Mouse (Mus musculus) kidney, embryonic 15.5 days (tissue): ENCODE measurements around the gene Myh7b. TPM values are rescaled to one million over a fixed set of nuclear protein-coding genes. Genes with fewer than 3 reads are reported as not detected.
"Not testable (repeated sequence)": the region's sequence is repeated elsewhere in the genome, so short reads cannot be mapped to it uniquely, and the experiment has no call there.

Source experiments
- ATAC-seq: fragments of 200-750 bp; cut with Nextera tagmentation; replicated peaks from 2 replicates; pipeline ENCODE4 v1.8.0; 2017; ENCODE audit warnings: moderate TSS enrichment; ENCODE audit not compliant: low FRiP score
- H3K27ac ChIP-seq: fragments of 300-500 bp; sonication (generic); 2 replicates; pipeline ENCODE4 v1.5.1; 2015; ENCODE audit warnings: mild to moderate bottlenecking, inconsistent platforms
- H3K27me3 ChIP-seq: fragments of 300-500 bp; sonication (generic); 2 replicates; pipeline ENCODE4 v1.6.1; 2015; ENCODE audit warnings: inconsistent platforms
- H3K36me3 ChIP-seq: fragments of 300-500 bp; sonication (generic); 2 replicates; pipeline ENCODE4 v1.6.1; 2015; ENCODE audit warnings: inconsistent platforms
- H3K4me1 ChIP-seq: fragments of 300-500 bp; sonication (generic); 2 replicates; pipeline ENCODE4 v1.6.1; 2015; ENCODE audit warnings: inconsistent platforms
- H3K4me2 ChIP-seq: fragments of 300-500 bp; sonication (generic); 2 replicates; pipeline ENCODE4 v1.6.1; 2015; ENCODE audit warnings: moderate library complexity, mild to moderate bottlenecking, inconsistent platforms
- H3K4me3 ChIP-seq: fragments of 300-500 bp; sonication (generic); replicated peaks from 2 replicates; pipeline ENCODE4 v1.5.1; 2015; ENCODE audit warnings: mild to moderate bottlenecking, inconsistent platforms
- H3K9ac ChIP-seq: fragments of 300-500 bp; sonication (generic); 2 replicates; pipeline ENCODE4 v1.6.1; 2015; ENCODE audit warnings: mild to moderate bottlenecking, inconsistent platforms
- H3K9me3 ChIP-seq: fragments of 300-500 bp; sonication (generic); replicated peaks from 2 replicates; pipeline ENCODE4 v1.6.1; 2016; ENCODE audit warnings: inconsistent platforms
- WGBS: fragments of 180-500 bp; shearing (Covaris S2); methylation state at CpG from one replicate; pipeline ENCODE4 v1.1.7; 2015; ENCODE audit warnings: mixed read lengths; 5-methylcytosine and 5-hydroxymethylcytosine counted together
- polyA plus RNA-seq: library from polyadenylated mRNA; unstranded; fragments of >200 nt; fragmentation: Nextera tagmentation; extraction: Ambion mirVana; gene quantifications from 2 replicates; pipeline ENCODE4 v1.2.1, GENCODE M21; 2015

Gene Myh7b
- polyA plus RNA-seq, 1 experiment from 2014 or later, result 0.93 TPM

GRCm38 (mm10) chr2:155605236-155605589, 5.8 kb upstream of the Myh7b start:
- not testable (repeated sequence) for H3K36me3 ChIP-seq, H3K27me3 ChIP-seq, H3K9ac ChIP-seq, H3K27ac ChIP-seq, ATAC-seq, H3K9me3 ChIP-seq, H3K4me2 ChIP-seq, H3K4me3 ChIP-seq
- peaks cover 11% of the 10 kb centered on the region for H3K4me1 ChIP-seq
- 59% methylated on average over 4 of the region's 4 CpGs for WGBS

GRCm38 (mm10) chr2:155606360-155606759, 4.7 kb upstream of the Myh7b start:
- H3K4me2 ChIP-seq, result no peak overlapping the region
- no peaks in the 10 kb centered on the region for H3K9me3 ChIP-seq
- no peak overlapping the region for H3K27ac ChIP-seq
- no peak for ATAC-seq
- no peaks in the 10 kb centered on the region for H3K27me3 ChIP-seq
- no peaks in the 10 kb centered on the region for H3K36me3 ChIP-seq
- peaks cover 11% of the 10 kb centered on the region for H3K4me1 ChIP-seq
- no peak overlapping the region for H3K4me3 ChIP-seq
- 95% methylated on average over 4 of the region's 4 CpGs for WGBS
- H3K9ac ChIP-seq, result no peak overlapping the region

DNA sequence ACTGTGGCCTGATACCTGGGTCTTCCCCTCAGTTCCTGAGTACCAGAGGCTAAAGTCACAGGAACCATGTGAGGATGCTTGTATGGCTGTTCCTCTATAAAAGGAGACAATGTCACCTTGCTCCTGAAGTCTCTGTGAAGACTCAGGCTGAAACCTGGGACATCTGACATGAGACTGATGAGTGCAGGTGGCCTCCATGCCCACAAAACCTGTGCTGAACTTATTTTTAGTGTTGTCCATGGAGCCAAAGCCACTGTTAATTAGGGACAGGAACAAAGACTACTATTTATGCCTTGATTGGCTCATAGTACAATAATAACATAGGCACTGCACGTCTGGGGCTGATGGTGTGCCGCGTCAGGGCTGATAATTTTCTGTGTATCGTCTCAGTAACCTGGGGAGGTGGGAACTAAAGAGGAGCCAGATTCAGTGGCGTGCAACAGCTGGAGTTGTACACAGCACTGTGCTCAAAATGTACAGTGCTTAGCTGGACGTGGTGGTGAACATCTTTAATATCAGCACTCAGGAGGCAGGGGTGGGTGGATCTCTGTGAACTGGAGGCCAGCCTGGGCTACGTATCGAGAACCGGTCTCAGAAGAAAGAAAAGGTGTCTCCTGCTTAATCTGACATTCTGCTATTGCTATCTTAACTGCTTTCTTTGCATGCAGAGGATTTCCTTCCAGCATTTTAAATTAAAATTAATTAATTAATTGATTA, 980 bp downstream of the Myh7b start:
- no peak overlapping the region for H3K9ac ChIP-seq
- H3K36me3 ChIP-seq, result no peaks in the 10 kb centered on the region
- H3K4me3 ChIP-seq, result no peak overlapping the region
- no peak overlapping the region for H3K27ac ChIP-seq
- peaks cover 9% of the 10 kb centered on the region for H3K4me1 ChIP-seq
- H3K27me3 ChIP-seq, result 0 out of 2 replicates have a peak, but pooled peaks cover 6% of the 10 kb centered on the region
- WGBS, result 84% methylated on average over 9 of the region's 9 CpGs
- H3K9me3 ChIP-seq, result no peaks in the 10 kb centered on the region
- H3K4me2 ChIP-seq, result no peak overlapping the region
- ATAC-seq, result no peak

DNA sequence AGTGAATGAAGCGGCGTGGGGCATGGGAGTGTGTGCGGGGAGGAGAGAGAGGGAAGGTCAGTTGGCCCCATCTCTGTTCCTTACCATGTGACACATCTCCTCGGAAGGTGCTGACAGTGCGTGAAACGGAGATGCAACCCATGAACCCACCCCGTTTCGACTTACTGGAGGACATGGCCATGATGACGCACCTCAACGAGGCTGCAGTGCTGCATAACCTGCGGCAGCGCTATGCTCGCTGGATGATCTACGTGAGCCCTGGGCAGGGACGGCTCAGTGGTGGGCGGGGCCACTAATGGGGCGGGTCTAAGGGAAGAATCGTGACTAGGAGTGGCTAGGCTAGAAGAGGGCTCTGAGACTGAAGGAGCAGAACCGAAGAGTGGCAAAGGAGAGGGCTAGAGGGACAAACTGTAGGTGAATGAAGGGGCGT, 2.3 kb downstream of the Myh7b start:
- H3K4me3 ChIP-seq, result peak overlapping the region; percentile 36
- peaks cover 9% of the 10 kb centered on the region for H3K4me1 ChIP-seq
- no peak overlapping the region for H3K27ac ChIP-seq
- H3K4me2 ChIP-seq, result peak overlapping the region; percentile 59
- H3K9me3 ChIP-seq, result no peaks in the 10 kb centered on the region
- no peaks in the 10 kb centered on the region for H3K36me3 ChIP-seq
- WGBS, result 6% methylated on average over 20 of the region's 20 CpGs
- H3K27me3 ChIP-seq, result 0 out of 2 replicates have a peak, but pooled peaks cover 6% of the 10 kb centered on the region
- peak; percentile 98 for ATAC-seq
- no peak overlapping the region for H3K9ac ChIP-seq

- Histone ChIP-seq H3K4me3 (no peak overlapping the region), H3K36me3 (no peaks in the 10 kb centered on the region), H3K4me1 (peaks cover 9% of the 10 kb centered on the region), H3K9ac (no peak overlapping the region), H3K4me2 (peak overlapping the region; percentile 59), H3K9me3 (no peaks in the 10 kb centered on the region), H3K27ac (no peak overlapping the region), H3K27me3 (0 out of 2 replicates have a peak, but pooled peaks cover 6% of the 10 kb centered on the region)
- ATAC-seq, result no peak
- 66% methylated on average over 8 of the region's 8 CpGs for WGBS
These were observed 2.9 kb downstream of the Myh7b start for GRCm38 (mm10) chr2:155613953-155614352.

GRCm38 (mm10) chr2:155616971-155617370, 6.0 kb downstream of the Myh7b start:
- no peak overlapping the region for H3K4me2 ChIP-seq
- H3K9ac ChIP-seq, result no peak overlapping the region
- H3K27me3 ChIP-seq, result 0 out of 2 replicates have a peak, but pooled peaks cover 9% of the 10 kb centered on the region
- WGBS, result 46% methylated on average over 6 of the region's 6 CpGs
- no peak for ATAC-seq
- H3K27ac ChIP-seq, result no peak overlapping the region
- H3K36me3 ChIP-seq, result no peaks in the 10 kb centered on the region
- H3K4me1 ChIP-seq, result peaks cover 9% of the 10 kb centered on the region
- H3K4me3 ChIP-seq, result no peak overlapping the region
- H3K9me3 ChIP-seq, result no peaks in the 10 kb centered on the region

DNA sequence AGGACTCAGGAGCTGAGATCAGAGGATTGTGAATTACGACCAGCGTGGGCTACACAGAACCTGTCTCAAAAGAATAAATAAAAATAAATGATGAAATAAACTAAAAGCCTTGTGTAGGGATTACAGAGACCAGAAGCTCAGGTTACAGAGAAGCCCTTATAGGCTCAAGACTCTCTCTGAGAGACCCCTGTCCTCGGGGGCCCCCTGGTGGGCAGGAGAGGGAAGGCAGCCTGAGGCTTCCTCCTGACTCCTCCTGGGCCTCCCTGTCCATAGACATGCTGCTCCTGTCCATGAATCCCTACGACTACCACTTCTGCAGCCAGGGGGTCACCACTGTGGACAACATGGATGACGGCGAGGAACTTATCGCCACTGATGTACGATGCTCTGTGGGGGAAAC, 8.8 kb downstream of the Myh7b start:
- no peak overlapping the region for H3K27ac ChIP-seq
- no peaks in the 10 kb centered on the region for H3K4me1 ChIP-seq
- H3K4me3 ChIP-seq, result no peak overlapping the region
- no peaks in the 10 kb centered on the region for H3K36me3 ChIP-seq
- no peak overlapping the region for H3K4me2 ChIP-seq
- H3K9ac ChIP-seq, result no peak overlapping the region
- 15% methylated on average over 8 of the region's 8 CpGs for WGBS
- peaks cover 9% of the 10 kb centered on the region; the same call in 1 of the 2 replicates for H3K27me3 ChIP-seq
- H3K9me3 ChIP-seq, result no peaks in the 10 kb centered on the region
- ATAC-seq, result peak; percentile 63

GRCm38 (mm10) chr2:155622606-155623005, 11.6 kb downstream of the Myh7b start:
- H3K36me3 ChIP-seq, result no peaks in the 10 kb centered on the region
- H3K4me1 ChIP-seq, result peaks cover 7% of the 10 kb centered on the region; the same call in 1 of the 2 replicates
- H3K9me3 ChIP-seq, result no peaks in the 10 kb centered on the region
- ATAC-seq, result no peak
- H3K27me3 ChIP-seq, result peaks cover 30% of the 10 kb centered on the region
- H3K9ac ChIP-seq, result no peak overlapping the region
- H3K4me3 ChIP-seq, result no peak overlapping the region
- WGBS, result 24% methylated on average over 11 of the region's 11 CpGs
- no peak overlapping the region for H3K4me2 ChIP-seq
- no peak overlapping the region for H3K27ac ChIP-seq

DNA sequence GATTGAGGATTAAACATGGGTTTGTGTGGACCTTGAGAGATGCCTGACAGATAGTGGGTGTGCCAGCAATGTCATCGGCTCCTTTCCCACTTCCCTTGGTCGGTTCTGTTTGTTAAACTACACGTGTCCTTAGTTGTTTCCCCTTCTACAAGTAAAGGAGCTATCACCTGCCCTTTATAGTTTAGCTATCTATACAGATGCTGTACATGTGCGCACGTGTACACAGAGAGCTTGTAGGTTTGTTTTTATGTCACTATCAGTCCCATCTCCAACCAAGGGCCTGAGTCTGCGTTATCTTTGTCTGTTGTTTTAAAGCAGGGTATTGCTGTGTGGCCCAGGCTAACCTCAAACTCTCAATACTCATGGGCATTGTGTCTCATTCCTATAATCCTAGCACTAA, 13.0 kb downstream of the Myh7b start:
- ATAC-seq, result no peak
- Histone ChIP-seq H3K27ac (no peak overlapping the region), H3K36me3 (no peaks in the 10 kb centered on the region), H3K4me3 (no peak overlapping the region), H3K9me3 (no peaks in the 10 kb centered on the region), H3K4me2 (no peak overlapping the region), H3K9ac (no peak overlapping the region), H3K4me1 (peaks cover 12% of the 10 kb centered on the region), H3K27me3 (peaks cover 44% of the 10 kb centered on the region)
- WGBS, result 79% methylated on average over 6 of the region's 6 CpGs

- Histone ChIP-seq H3K36me3 (no peaks in the 10 kb centered on the region), H3K9ac (no peak overlapping the region), H3K27me3 (peaks cover 51% of the 10 kb centered on the region), H3K4me1 (peaks cover 19% of the 10 kb centered on the region), H3K9me3 (no peaks in the 10 kb centered on the region), H3K27ac (no peak overlapping the region), H3K4me3 (no peak overlapping the region), H3K4me2 (no peak overlapping the region)
- no peak for ATAC-seq
- 49% methylated on average over 10 of the region's 10 CpGs for WGBS
These were observed 13.7 kb downstream of the Myh7b start for GRCm38 (mm10) chr2:155624730-155625129.

DNA sequence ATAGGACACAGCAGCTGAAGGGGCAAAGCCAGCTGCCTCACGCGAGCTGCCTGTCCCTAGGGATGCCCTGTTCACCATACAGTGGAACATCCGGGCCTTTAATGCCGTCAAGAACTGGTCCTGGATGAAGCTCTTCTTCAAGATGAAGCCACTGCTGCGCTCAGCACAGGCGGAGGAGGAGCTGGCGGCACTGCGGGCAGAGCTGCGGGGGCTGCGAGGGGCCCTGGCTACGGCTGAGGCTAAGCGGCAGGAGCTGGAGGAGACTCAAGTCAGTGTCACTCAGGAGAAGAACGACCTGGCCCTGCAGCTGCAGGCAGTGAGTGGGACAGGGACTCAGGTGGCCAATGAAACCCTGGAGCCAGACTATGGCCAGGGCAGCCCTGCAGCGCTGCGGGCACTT, 15.3 kb downstream of the Myh7b start:
- peaks cover 33% of the 10 kb centered on the region for H3K4me1 ChIP-seq
- H3K36me3 ChIP-seq, result no peaks in the 10 kb centered on the region
- no peak overlapping the region for H3K4me2 ChIP-seq
- 43% methylated on average over 15 of the region's 15 CpGs for WGBS
- no peaks in the 10 kb centered on the region for H3K9me3 ChIP-seq
- no peak overlapping the region for H3K27ac ChIP-seq
- no peak overlapping the region for H3K9ac ChIP-seq
- peaks cover 65% of the 10 kb centered on the region for H3K27me3 ChIP-seq
- H3K4me3 ChIP-seq, result no peak overlapping the region
- ATAC-seq, result no peak

DNA sequence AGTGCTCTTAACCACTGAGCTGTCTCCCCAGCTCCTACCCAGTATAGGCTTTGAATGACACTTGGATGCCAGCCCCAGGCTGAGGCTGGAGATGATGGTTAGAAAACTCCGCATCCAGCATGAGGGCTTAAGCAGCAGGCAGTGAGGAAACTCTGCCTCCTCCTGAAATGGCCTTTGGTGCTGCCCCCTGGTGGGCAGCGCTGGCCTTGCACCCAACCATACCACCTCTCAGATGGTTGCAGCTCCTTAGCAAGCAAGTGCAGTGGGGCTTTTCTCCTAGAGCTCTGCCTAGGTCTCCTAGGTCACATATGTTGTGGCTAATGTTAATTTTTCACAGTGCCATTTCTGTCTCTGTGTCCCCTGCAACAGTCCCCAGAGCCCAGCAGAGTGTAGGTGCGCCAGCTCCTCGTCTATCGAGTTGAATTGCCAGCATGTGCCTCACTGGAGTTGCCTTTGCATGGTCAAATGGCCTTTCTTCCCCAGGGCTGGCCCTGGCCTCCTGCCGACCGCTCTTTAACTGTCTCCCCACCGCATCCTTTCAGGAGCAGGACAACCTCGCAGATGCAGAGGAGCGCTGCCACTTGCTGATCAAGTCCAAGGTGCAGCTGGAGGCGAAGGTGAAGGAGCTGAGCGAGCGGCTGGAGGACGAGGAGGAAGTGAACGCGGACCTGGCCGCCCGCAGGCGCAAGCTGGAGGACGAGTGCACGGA, 16.2 kb downstream of the Myh7b start:
- Histone ChIP-seq H3K27ac (no peak overlapping the region), H3K9ac (no peak overlapping the region), H3K4me2 (no peak overlapping the region), H3K4me1 (peaks cover 43% of the 10 kb centered on the region), H3K9me3 (no peaks in the 10 kb centered on the region), H3K27me3 (peaks cover 72% of the 10 kb centered on the region), H3K4me3 (no peak overlapping the region), H3K36me3 (peaks cover 2% of the 10 kb centered on the region; the same call in 1 of the 2 replicates)
- ATAC-seq, result no peak
- WGBS, result 52% methylated on average over 21 of the region's 21 CpGs
